ENCODE assay signal across 8 mouse cellular contexts in the genomic region with DNA sequence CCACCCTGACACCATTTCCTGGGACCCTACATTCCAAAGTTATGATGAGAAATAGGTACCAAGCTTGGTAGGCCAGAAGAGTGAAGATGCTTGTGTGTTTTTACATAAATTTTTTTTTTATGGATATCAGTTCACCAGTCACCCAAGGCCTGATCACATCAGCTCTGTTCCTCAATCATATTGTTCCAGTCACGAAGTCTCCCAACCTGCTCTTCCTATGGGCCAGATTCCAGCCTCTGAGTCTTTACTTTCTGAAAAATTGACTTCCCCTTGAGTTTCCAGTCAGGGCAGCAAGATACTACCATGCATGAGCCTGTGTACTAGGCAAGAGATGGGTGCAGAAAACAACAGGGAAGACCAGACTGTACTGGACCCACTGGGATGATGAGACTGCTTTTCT. TPM values are rescaled to one million over a fixed set of nuclear protein-coding genes. Genes with fewer than 3 reads are reported as not detected.
A peak's percentile ranks its signal among the peaks of the same experiment; 100 is the strongest.
DNase-seq lines count a peak whose midpoint lies in the region; ATAC-seq lines count a peak whose summit lies in the region.

Hnrnpm (minus strand) TSS at position 101 of the 400 bp plus-strand sequence.

- no peaks in the 10 kb centered on the region for H3K9me3 ChIP-seq in lung, embryonic 15.5 days
- H3K9me3 ChIP-seq in embryonic facial prominence, embryonic 13.5 days = no peaks in the 10 kb centered on the region
- no peaks in the 10 kb centered on the region for H3K9me3 ChIP-seq in heart, embryonic 15.5 days (replicated peaks)
- H3K9me3 ChIP-seq in neural tube, embryonic 13.5 days = no peaks in the 10 kb centered on the region

- peak within 1 kb of the TSS; percentile 38 for H3K27ac ChIP-seq in lung, embryonic 15.5 days
- peak within 1 kb of the TSS; percentile 96 for H3K27ac ChIP-seq in embryonic facial prominence, embryonic 13.5 days
- H3K27ac ChIP-seq in heart, embryonic 15.5 days = peak within 1 kb of the TSS; percentile 97
- peak within 1 kb of the TSS; percentile 98 for H3K27ac ChIP-seq in neural tube, embryonic 13.5 days (replicated peaks)

- no peak for ATAC-seq in lung, embryonic 15.5 days (ENCODE audit: borderline replicate concordance, extremely low read depth, low FRiP score, low TSS enrichment)
- no peak for ATAC-seq in embryonic facial prominence, embryonic 13.5 days (ENCODE audit: insufficient number of reproducible peaks, insufficient read depth, low FRiP score, low TSS enrichment, low read depth)
- no peak for ATAC-seq in heart, embryonic 15.5 days (replicated peaks; ENCODE audit: insufficient number of reproducible peaks, insufficient read depth, low FRiP score, low read depth)
- ATAC-seq in neural tube, embryonic 13.5 days (ENCODE audit: low read depth) = no peak

- H3K4me1 ChIP-seq in lung, embryonic 15.5 days = peaks cover 29% of the 10 kb centered on the region
- H3K4me1 ChIP-seq in embryonic facial prominence, embryonic 13.5 days = peaks cover 31% of the 10 kb centered on the region
- H3K4me1 ChIP-seq in heart, embryonic 15.5 days (replicated peaks) = peaks cover 27% of the 10 kb centered on the region
- H3K4me1 ChIP-seq in neural tube, embryonic 13.5 days (replicated peaks) = peaks cover 33% of the 10 kb centered on the region

- 0 out of 2 replicates have a peak, but pooled peaks cover under 1% of the 10 kb centered on the region for H3K36me3 ChIP-seq in lung, embryonic 15.5 days
- H3K36me3 ChIP-seq in embryonic facial prominence, embryonic 13.5 days = peaks cover 17% of the 10 kb centered on the region
- 0 out of 2 replicates have a peak, but pooled peaks cover 1% of the 10 kb centered on the region for H3K36me3 ChIP-seq in heart, embryonic 15.5 days
- peaks cover 9% of the 10 kb centered on the region for H3K36me3 ChIP-seq in neural tube, embryonic 13.5 days

- DNase-seq in lung, postnatal 4 days = no peak
- DNase-seq in left cerebral cortex, postnatal 36 days (ENCODE audit: low spot score in 2 of 2) = no peak
- no peak for DNase-seq in T-cell, adult 2 months (ENCODE audit: low spot score)
- no peak for DNase-seq in lung, postnatal 36 days

- WGBS in lung, embryonic 15.5 days = 91% methylated on average over 1 of the region's 1 CpGs
- 70% methylated on average over 1 of the region's 1 CpGs for WGBS in embryonic facial prominence, embryonic 13.5 days
- 93% methylated on average over 1 of the region's 1 CpGs for WGBS in heart, embryonic 15.5 days
- WGBS in neural tube, embryonic 13.5 days = 96% methylated on average over 1 of the region's 1 CpGs

- peak within 1 kb of the TSS; percentile 84 for H3K4me3 ChIP-seq in lung, embryonic 15.5 days
- peak within 1 kb of the TSS; percentile 95 for H3K4me3 ChIP-seq in embryonic facial prominence, embryonic 13.5 days
- H3K4me3 ChIP-seq in heart, embryonic 15.5 days = peak within 1 kb of the TSS; percentile 97
- H3K4me3 ChIP-seq in neural tube, embryonic 13.5 days = peak within 1 kb of the TSS; percentile 86

- intact Hi-C loops in left cerebral cortex, postnatal 36 days (cut with DNase I) = no loop called here

- no peaks in the 10 kb centered on the region for H3K27me3 ChIP-seq in lung, embryonic 15.5 days
- no peaks in the 10 kb centered on the region for H3K27me3 ChIP-seq in embryonic facial prominence, embryonic 13.5 days
- H3K27me3 ChIP-seq in heart, embryonic 15.5 days = no peaks in the 10 kb centered on the region
- no peaks in the 10 kb centered on the region for H3K27me3 ChIP-seq in neural tube, embryonic 13.5 days

- H3K9ac ChIP-seq in lung, embryonic 15.5 days = peak within 1 kb of the TSS; percentile 32; the same call in 1 of the 2 replicates
- H3K9ac ChIP-seq in embryonic facial prominence, embryonic 13.5 days = peak within 1 kb of the TSS; percentile 100
- peak within 1 kb of the TSS; percentile 99; the same call in 1 of the 2 replicates for H3K9ac ChIP-seq in heart, embryonic 15.5 days
- H3K9ac ChIP-seq in neural tube, embryonic 13.5 days = peak within 1 kb of the TSS; percentile 60

- H3K4me2 ChIP-seq in lung, embryonic 15.5 days = peak within 1 kb of the TSS; percentile 55
- H3K4me2 ChIP-seq in embryonic facial prominence, embryonic 13.5 days = peak within 1 kb of the TSS; percentile 95
- peak within 1 kb of the TSS; percentile 85 for H3K4me2 ChIP-seq in heart, embryonic 15.5 days
- peak within 1 kb of the TSS; percentile 98 for H3K4me2 ChIP-seq in neural tube, embryonic 13.5 days

RNA-seq across cellular contexts. Expression of gene Hnrnpm, which starts in this region (rescaled TPM):
- 325 and 344 TPM in 2 replicates for polyA plus RNA-seq in lung, embryonic 15.5 days (2015; fragmentation: Nextera tagmentation; extraction: Ambion mirVana)
- polyA plus RNA-seq in embryonic facial prominence, embryonic 13.5 days (2015; fragmentation: Nextera tagmentation; extraction: Ambion mirVana) = 372 and 384 TPM in 2 replicates
- polyA plus RNA-seq in heart, embryonic 15.5 days (2015; fragmentation: Nextera tagmentation; extraction: Ambion mirVana) = 180 and 183 TPM in 2 replicates
- total RNA-seq in left cerebral cortex, postnatal 36 days (2021) = 100 to 1,000 TPM; 102 to 150 TPM
- polyA plus RNA-seq in neural tube, embryonic 13.5 days (2015; fragmentation: Nextera tagmentation; extraction: Ambion mirVana) = 227 and 230 TPM in 2 replicates

Comparison
In these comparisons a context has a peak if more than half of its experiments do, and no peak if none do; other contexts are left out.
1. H3K27ac ChIP-seq: peak in every context shown above with its lines; median percentile 98 in neural tube, embryonic 13.5 days; 97 in heart, embryonic 15.5 days; 96 in embryonic facial prominence, embryonic 13.5 days; 38 in lung, embryonic 15.5 days.
2. H3K9ac ChIP-seq: peak in every context shown above with its lines; median percentile 100 in embryonic facial prominence, embryonic 13.5 days; 99 in heart, embryonic 15.5 days; 60 in neural tube, embryonic 13.5 days; 32 in lung, embryonic 15.5 days.